Mouse (Mus musculus) intestine, embryonic 16.5 days (tissue): ENCODE results near the gene Arhgdig. TPM values are rescaled to one million over a fixed set of nuclear protein-coding genes. Genes with fewer than 3 reads are reported as not detected.

Source experiments
- ATAC-seq: fragments of 200-750 bp; cut with Nextera tagmentation; 2 replicates; pipeline ENCODE4 v1.8.0; 2017; ENCODE audit warnings: moderate TSS enrichment, moderate library complexity
- H3K27ac ChIP-seq: fragments of 300-500 bp; sonication (generic); 2 replicates; pipeline ENCODE4 v1.5.1; 2014; ENCODE audit warnings: mild to moderate bottlenecking, low read length
- H3K27me3 ChIP-seq: fragments of 300-500 bp; sonication (generic); replicated peaks from 2 replicates; pipeline ENCODE4 v1.6.1; 2014; ENCODE audit warnings: low read length, control low read depth, mixed read lengths; ENCODE audit not compliant: control insufficient read depth, insufficient read depth
- H3K36me3 ChIP-seq: fragments of 300-500 bp; sonication (generic); 2 replicates; pipeline ENCODE4 v1.6.1; 2014; ENCODE audit warnings: low read length, control low read depth; ENCODE audit not compliant: control insufficient read depth, insufficient read depth
- H3K4me1 ChIP-seq: fragments of 300-500 bp; sonication (generic); 2 replicates; pipeline ENCODE4 v1.6.1; 2014; ENCODE audit warnings: low read length, control low read depth, mixed read lengths; ENCODE audit not compliant: control insufficient read depth, insufficient read depth
- H3K4me2 ChIP-seq: fragments of 300-500 bp; sonication (generic); 2 replicates; pipeline ENCODE4 v1.6.1; 2014; ENCODE audit warnings: low read depth, low read length, control low read depth
- H3K4me3 ChIP-seq: fragments of 300-500 bp; sonication (generic); 2 replicates; pipeline ENCODE4 v1.5.1; 2014; ENCODE audit warnings: mild to moderate bottlenecking, low read length
- H3K9ac ChIP-seq: fragments of 300-500 bp; sonication (generic); 2 replicates; pipeline ENCODE4 v1.6.1; 2014; ENCODE audit warnings: low read depth, low read length
- H3K9me3 ChIP-seq: fragments of 300-500 bp; sonication (generic); 2 replicates; pipeline ENCODE4 v1.6.1; 2016; ENCODE audit warnings: low read length, control low read depth; ENCODE audit not compliant: control insufficient read depth
- WGBS: fragments of 180-500 bp; shearing (Covaris S2); extraction: QIAGEN DNeasy Blood & Tissue Kit; methylation state at CpG from one replicate; pipeline ENCODE4 v1.1.7; 2014; 5-methylcytosine and 5-hydroxymethylcytosine counted together
- polyA plus RNA-seq: library from polyadenylated mRNA; unstranded; fragments of >200 nt; fragmentation: Nextera tagmentation; extraction: Ambion mirVana; gene quantifications from 2 replicates; pipeline ENCODE4 v1.2.1, GENCODE M21; 2015

Arhgdig gene
- polyA plus RNA-seq = 14.8 and 17.3 TPM in 2 replicates

- no peaks in the 10 kb centered on the region; the same call in 1 of the 2 replicates for H3K27me3 ChIP-seq
- H3K4me1 ChIP-seq = 0 out of 2 replicates have a peak, but pooled peaks cover 3% of the 10 kb centered on the region
- H3K36me3 ChIP-seq = no peaks in the 10 kb centered on the region
- H3K4me2 ChIP-seq = no peak within 1 kb of the TSS
- no peak within 1 kb of the TSS for H3K4me3 ChIP-seq
- no peaks in the 10 kb centered on the region for H3K9me3 ChIP-seq
- H3K9ac ChIP-seq = no peak within 1 kb of the TSS
- WGBS = 91% methylated on average over 12 of the region's 12 CpGs
- no peak for ATAC-seq
- no peak within 1 kb of the TSS for H3K27ac ChIP-seq
These were observed at the start of gene Arhgdig for GRCm38 (mm10) chr17:26207686-26208085. Gene Arhgdig, minus strand, starts transcription at chr17:26207786.

GRCm38 (mm10) chr17:26255313-26255712 is 47.7 kb upstream of the Arhgdig start:
- Histone ChIP-seq H3K27me3 (no peaks in the 10 kb centered on the region), H3K4me2 (no peak overlapping the region), H3K27ac (no peak overlapping the region), H3K4me1 (peaks cover 5% of the 10 kb centered on the region; the same call in 1 of the 2 replicates), H3K9ac (no peak overlapping the region), H3K4me3 (no peak overlapping the region), H3K36me3 (peaks cover 10% of the 10 kb centered on the region), H3K9me3 (no peaks in the 10 kb centered on the region)
- 96% methylated on average over 7 of the region's 7 CpGs for WGBS
- no peak for ATAC-seq

- H3K4me3 ChIP-seq = peak overlapping the region; percentile 98
- H3K4me1 ChIP-seq = peaks cover 5% of the 10 kb centered on the region; the same call in 1 of the 2 replicates
- H3K27me3 ChIP-seq = no peaks in the 10 kb centered on the region
- H3K27ac ChIP-seq = peak overlapping the region; percentile 99
- ATAC-seq = no peak
- H3K36me3 ChIP-seq = no peaks in the 10 kb centered on the region; the same call in none of the 2 replicates
- H3K4me2 ChIP-seq = peak overlapping the region; percentile 72
- H3K9me3 ChIP-seq = no peaks in the 10 kb centered on the region
- peak overlapping the region; percentile 99 for H3K9ac ChIP-seq
- WGBS = under 1% methylated on average over 24 of the region's 24 CpGs
These were observed 45.8 kb upstream of the Arhgdig start for GRCm38 (mm10) chr17:26253399-26253798.

GRCm38 (mm10) chr17:26252539-26253251 is 45.1 kb upstream of the Arhgdig start, which contains the start of gene Luc7l:
Gene Luc7l, plus strand, starts transcription at chr17:26252896.
- H3K36me3 ChIP-seq = no peaks in the 10 kb centered on the region; the same call in none of the 2 replicates
- peaks cover 5% of the 10 kb centered on the region; the same call in 1 of the 2 replicates for H3K4me1 ChIP-seq
- H3K27me3 ChIP-seq = no peaks in the 10 kb centered on the region
- peak within 1 kb of the TSS; percentile 98 for H3K4me3 ChIP-seq
- under 1% methylated on average over 43 of the region's 43 CpGs for WGBS
- H3K9ac ChIP-seq = peak within 1 kb of the TSS; percentile 99
- H3K9me3 ChIP-seq = no peaks in the 10 kb centered on the region
- peak within 1 kb of the TSS; percentile 99 for H3K27ac ChIP-seq
- H3K4me2 ChIP-seq = peak within 1 kb of the TSS; percentile 72
- peak; percentile 97 for ATAC-seq

- WGBS = 49% methylated on average over 4 of the region's 4 CpGs
- Histone ChIP-seq H3K27ac (no peak overlapping the region), H3K9ac (no peak overlapping the region), H3K4me2 (peak overlapping the region; percentile 72; the same call in 1 of the 2 replicates), H3K36me3 (no peaks in the 10 kb centered on the region; the same call in 1 of the 2 replicates), H3K4me3 (peak overlapping the region; percentile 98), H3K9me3 (no peaks in the 10 kb centered on the region), H3K4me1 (peaks cover 5% of the 10 kb centered on the region; the same call in 1 of the 2 replicates), H3K27me3 (no peaks in the 10 kb centered on the region)
- ATAC-seq = no peak
These were observed 44.4 kb upstream of the Arhgdig start for GRCm38 (mm10) chr17:26251886-26252538.

- Histone ChIP-seq H3K9me3 (no peaks in the 10 kb centered on the region), H3K27me3 (no peaks in the 10 kb centered on the region), H3K27ac (peak within 1 kb of the TSS; percentile 90), H3K9ac (peak within 1 kb of the TSS; percentile 87), H3K4me1 (0 out of 2 replicates have a peak, but pooled peaks cover 5% of the 10 kb centered on the region), H3K4me2 (peak within 1 kb of the TSS; percentile 71), H3K36me3 (no peaks in the 10 kb centered on the region), H3K4me3 (peak within 1 kb of the TSS; percentile 65)
- 6% methylated on average over 33 of the region's 33 CpGs for WGBS
- peak; percentile 94 for ATAC-seq
These were observed 36.7 kb upstream of the Arhgdig start, which contains the start of gene Fam234a for GRCm38 (mm10) chr17:26244101-26244841. Gene Fam234a, minus strand, starts transcription at chr17:26244242.

GRCm38 (mm10) chr17:26243471-26244100 is 36.0 kb upstream of the Arhgdig start:
- H3K27me3 ChIP-seq = no peaks in the 10 kb centered on the region
- peak overlapping the region; percentile 71 for H3K4me2 ChIP-seq
- under 1% methylated on average over 32 of the region's 32 CpGs for WGBS
- H3K36me3 ChIP-seq = no peaks in the 10 kb centered on the region
- 0 out of 2 replicates have a peak, but pooled peaks cover 5% of the 10 kb centered on the region for H3K4me1 ChIP-seq
- H3K9me3 ChIP-seq = no peaks in the 10 kb centered on the region
- peak overlapping the region; percentile 90 for H3K27ac ChIP-seq
- ATAC-seq = peak; percentile 74
- H3K9ac ChIP-seq = peak overlapping the region; percentile 87
- peak overlapping the region; percentile 65 for H3K4me3 ChIP-seq

- 68% methylated on average over 6 of the region's 6 CpGs for WGBS
- no peak for ATAC-seq
- no peaks in the 10 kb centered on the region for H3K27me3 ChIP-seq
- H3K36me3 ChIP-seq = no peaks in the 10 kb centered on the region
- peak overlapping the region; percentile 26; the same call in 1 of the 2 replicates for H3K4me2 ChIP-seq
- no peaks in the 10 kb centered on the region for H3K9me3 ChIP-seq
- no peak overlapping the region for H3K4me3 ChIP-seq
- no peak overlapping the region for H3K9ac ChIP-seq
- peak overlapping the region; percentile 69 for H3K27ac ChIP-seq
- H3K4me1 ChIP-seq = peaks cover 12% of the 10 kb centered on the region; the same call in 1 of the 2 replicates
These were observed 33.4 kb upstream of the Arhgdig start for GRCm38 (mm10) chr17:26240990-26241389.
